Mouse (Mus musculus): ENCODE measurements around the gene Sult2a7.

GRCm38 (mm10) chr7:14525280-14525679 is 31.2 kb upstream of the Sult2a7 start:
- no peak for TF ChIP-seq CTCF (IDR thresholded peaks at IDR 0.05; ENCODE audit: extremely low read depth, insufficient read depth, low read length)
- TF ChIP-seq POLR2A (IDR thresholded peaks at IDR 0.05; ENCODE audit: extremely low read depth, insufficient read depth, low read length), result no peak

All from cortical plate, adult 2 months (tissue).